Mouse (Mus musculus) testis, adult 2 months (tissue): ENCODE results near the gene St3gal3. TPM values are rescaled to one million over a fixed set of nuclear protein-coding genes. Genes with fewer than 3 reads are reported as not detected.
A peak's percentile ranks its signal among the peaks of the same experiment; 100 is the strongest.

Experiments used
- H3K27ac ChIP-seq: fragments of 200-500 bp; 2 replicates; pipeline ENCODE4 v1.5.1; 2012; ENCODE audit warnings: low read depth, low read length; ENCODE audit not compliant: control insufficient read depth, insufficient read depth
- H3K27me3 ChIP-seq: fragments of 200-500 bp; 2 replicates; pipeline ENCODE4 v1.6.1; 2012; ENCODE audit warnings: mild to moderate bottlenecking, low read length, moderate library complexity; ENCODE audit not compliant: control insufficient read depth, insufficient read depth
- H3K36me3 ChIP-seq: fragments of 200-500 bp; 2 replicates; pipeline ENCODE4 v1.6.1; 2012; ENCODE audit warnings: mild to moderate bottlenecking, low read length; ENCODE audit not compliant: control insufficient read depth, insufficient read depth
- H3K4me1 ChIP-seq: fragments of 200-500 bp; 2 replicates; pipeline ENCODE4 v1.6.1; 2012; ENCODE audit warnings: low read length; ENCODE audit not compliant: control insufficient read depth, insufficient read depth
- H3K4me3 ChIP-seq: fragments of 200-500 bp; 2 replicates; pipeline ENCODE4 v1.5.1; 2012; ENCODE audit warnings: low read depth, mild to moderate bottlenecking, low read length, moderate library complexity, mixed read lengths; ENCODE audit not compliant: control insufficient read depth
- CTCF ChIP-seq: fragments of 200-500 bp; IDR thresholded peaks from 2 replicates; pipeline ENCODE4 v1.5.1; 2012; ENCODE audit warnings: low read depth, mild to moderate bottlenecking, inconsistent platforms, low read length, moderate library complexity; ENCODE audit not compliant: control insufficient read depth, insufficient read depth, insufficient replicate concordance
- POLR2A ChIP-seq: fragments of 200-500 bp; IDR thresholded peaks from 2 replicates; pipeline ENCODE4 v1.6.1; 2012; ENCODE audit warnings: low read depth, mild to moderate bottlenecking, inconsistent platforms, low read length, moderate library complexity; ENCODE audit not compliant: control insufficient read depth
- polyA plus RNA-seq: library from polyadenylated mRNA; depleted of rRNA; stranded (reverse); fragments of >200 nt; gene quantifications from 2 replicates; pipeline ENCODE4 v1.2.3, GENCODE M21; 2012

St3gal3 gene
- polyA plus RNA-seq, 1 experiment = 3.4 TPM

GRCm38 (mm10) chr4:117904761-117905160, 230.0 kb downstream of the St3gal3 start:
- TF ChIP-seq CTCF (no peak), POLR2A (no peak)
- Histone ChIP-seq H3K27ac (no peak overlapping the region; the same call in 1 of the 2 replicates), H3K4me3 (peak overlapping the region; percentile 53), H3K36me3 (peaks cover 4% of the 10 kb centered on the region; the same call in 1 of the 2 replicates), H3K4me1 (peaks cover 2% of the 10 kb centered on the region; the same call in 1 of the 2 replicates), H3K27me3 (no peaks in the 10 kb centered on the region)

DNA sequence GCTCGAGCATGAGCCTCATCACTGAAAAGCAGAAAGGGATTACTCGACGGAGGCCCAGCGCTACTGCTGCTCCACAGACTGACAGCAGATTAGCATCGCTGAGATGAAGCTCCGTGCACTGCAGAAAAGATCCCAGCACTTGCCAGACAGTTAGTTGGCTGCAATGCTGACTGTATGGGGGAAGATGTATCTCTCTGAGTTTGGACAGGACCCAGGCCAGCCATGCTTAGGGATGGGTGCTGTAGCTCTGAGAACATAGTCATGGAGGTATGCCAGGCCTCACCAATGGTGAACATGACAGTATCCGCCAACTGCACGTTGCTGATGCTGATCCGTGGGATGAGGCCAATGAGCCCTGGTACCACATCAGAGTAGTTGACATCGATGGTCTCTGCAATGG, 230.6 kb downstream of the St3gal3 start:
- peak overlapping the region; percentile 53 for H3K4me3 ChIP-seq
- peaks cover 4% of the 10 kb centered on the region; the same call in 1 of the 2 replicates for H3K36me3 ChIP-seq
- TF ChIP-seq POLR2A = no peak
- TF ChIP-seq CTCF = no peak

GRCm38 (mm10) chr4:117898111-117898510, 236.6 kb downstream of the St3gal3 start:
- H3K4me1 ChIP-seq = no peaks in the 10 kb centered on the region
- no peak overlapping the region for H3K4me3 ChIP-seq
- no peaks in the 10 kb centered on the region for H3K27me3 ChIP-seq
- peaks cover 3% of the 10 kb centered on the region; the same call in 1 of the 2 replicates for H3K36me3 ChIP-seq
- TF ChIP-seq POLR2A = no peak
- TF ChIP-seq CTCF = no peak
- H3K27ac ChIP-seq = no peak overlapping the region

More for the DNA sequence above, 230.6 kb downstream of the St3gal3 start:
- no peak overlapping the region; the same call in 1 of the 2 replicates for H3K27ac ChIP-seq
- H3K27me3 ChIP-seq = no peaks in the 10 kb centered on the region
- H3K4me1 ChIP-seq = peaks cover 2% of the 10 kb centered on the region; the same call in 1 of the 2 replicates

DNA sequence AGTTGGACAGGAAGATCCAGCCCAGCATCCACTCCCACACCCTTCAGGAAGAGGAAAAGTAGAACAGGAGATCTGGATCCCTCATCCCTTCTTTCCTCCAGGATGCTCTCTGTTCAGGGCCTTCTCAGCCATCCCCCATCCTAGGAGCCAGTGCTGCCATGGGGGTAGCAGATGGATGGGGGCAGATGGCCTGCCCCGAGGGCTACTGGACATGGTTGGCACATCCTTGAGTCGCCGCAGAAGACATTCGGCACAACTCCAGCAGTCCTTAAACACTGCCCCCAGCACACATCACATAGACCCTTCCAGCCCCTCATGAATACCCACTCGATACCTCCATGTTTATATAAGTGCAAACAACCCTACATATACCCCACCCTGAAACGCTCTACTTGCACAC, 238.7 kb downstream of the St3gal3 start:
- H3K27me3 ChIP-seq = no peaks in the 10 kb centered on the region
- H3K36me3 ChIP-seq = peaks cover 3% of the 10 kb centered on the region; the same call in 1 of the 2 replicates
- H3K27ac ChIP-seq = no peak overlapping the region
- peaks cover 6% of the 10 kb centered on the region for H3K4me1 ChIP-seq
- TF ChIP-seq POLR2A (no peak), CTCF (no peak)
- no peak overlapping the region for H3K4me3 ChIP-seq

GRCm38 (mm10) chr4:117895339-117895738, 239.4 kb downstream of the St3gal3 start:
- TF ChIP-seq POLR2A (no peak), CTCF (no peak)
- Histone ChIP-seq H3K27me3 (no peaks in the 10 kb centered on the region), H3K4me1 (peaks cover 6% of the 10 kb centered on the region), H3K27ac (no peak overlapping the region), H3K36me3 (peaks cover 3% of the 10 kb centered on the region; the same call in 1 of the 2 replicates), H3K4me3 (no peak overlapping the region)

DNA sequence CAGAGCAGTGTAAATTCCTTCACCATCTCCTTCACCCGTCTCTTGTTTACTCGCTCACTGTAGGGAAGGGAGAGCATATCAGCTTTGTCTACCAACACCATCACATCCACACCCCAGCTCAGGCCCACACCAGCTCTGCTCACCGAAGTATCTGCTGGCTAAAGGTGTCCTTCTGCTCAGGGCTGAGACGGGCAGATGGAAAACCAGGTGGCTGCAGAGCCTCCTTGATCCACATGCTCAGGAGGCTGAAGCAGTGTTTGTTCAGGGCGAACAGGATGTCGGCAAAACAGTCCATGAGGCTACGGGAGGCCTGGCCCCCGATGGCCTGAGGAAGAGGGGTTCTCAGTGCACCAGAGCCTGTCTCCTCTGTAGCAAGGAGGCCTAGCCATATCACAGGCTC, 240.1 kb downstream of the St3gal3 start:
- Histone ChIP-seq H3K4me3 (no peak overlapping the region), H3K36me3 (peaks cover 1% of the 10 kb centered on the region; the same call in 1 of the 2 replicates), H3K27ac (no peak overlapping the region), H3K4me1 (peaks cover 9% of the 10 kb centered on the region), H3K27me3 (no peaks in the 10 kb centered on the region)
- TF ChIP-seq POLR2A (no peak), CTCF (no peak)

DNA sequence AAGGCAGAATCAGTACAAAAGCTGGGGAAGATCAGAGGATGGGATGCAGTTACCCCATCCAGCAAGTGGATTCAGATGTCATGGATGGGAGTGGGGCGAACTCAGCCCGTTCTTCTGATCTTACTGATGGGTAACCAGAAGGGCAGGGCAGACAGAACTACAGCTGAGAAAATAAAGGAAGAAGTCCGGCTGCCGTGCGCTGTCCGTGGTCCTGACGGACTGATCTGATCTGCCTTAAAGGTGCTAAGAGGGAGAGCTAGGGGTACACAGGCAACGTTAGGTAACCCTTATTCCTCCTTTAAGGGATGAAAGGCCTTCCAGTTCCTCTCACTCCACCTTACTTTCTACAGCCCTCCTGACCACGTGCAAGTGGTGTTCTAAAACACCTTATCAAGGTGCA, 241.3 kb downstream of the St3gal3 start:
- H3K27me3 ChIP-seq = no peaks in the 10 kb centered on the region
- H3K36me3 ChIP-seq = peaks cover under 1% of the 10 kb centered on the region; the same call in 1 of the 2 replicates
- H3K4me3 ChIP-seq = no peak overlapping the region
- TF ChIP-seq POLR2A (no peak), CTCF (no peak)
- peaks cover 9% of the 10 kb centered on the region for H3K4me1 ChIP-seq
- H3K27ac ChIP-seq = no peak overlapping the region
